Mouse (Mus musculus): ENCODE results near the gene Ndufaf2. TPM values are rescaled to one million over a fixed set of nuclear protein-coding genes. Genes with fewer than 3 reads are reported as not detected.

The Ndufaf2 gene
- total RNA-seq, 1 experiment from 2014 or later = 47.8 TPM

DNA sequence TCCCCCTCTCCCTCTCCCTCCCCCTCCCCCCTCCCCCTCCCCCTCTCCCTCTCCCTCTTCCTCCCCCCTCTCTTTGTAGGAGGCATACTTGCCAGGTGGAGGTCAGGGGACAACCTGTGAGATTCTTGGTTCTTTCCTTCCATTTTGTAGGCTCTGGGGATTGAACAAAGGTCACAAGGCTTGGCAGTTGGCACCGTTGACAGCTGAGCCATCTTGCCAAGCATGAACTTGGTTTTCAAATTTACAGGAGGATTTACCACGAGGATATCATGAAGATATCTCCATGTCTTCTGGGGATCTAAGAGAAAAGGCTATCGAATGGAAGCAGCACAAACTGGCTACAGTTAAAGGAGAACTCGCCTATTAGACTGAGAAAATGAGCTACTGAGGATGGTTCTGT lies 196.9 kb downstream of the Ndufaf2 start:
- ATAC-seq (replicated peaks in 1 of 2; ENCODE audit: insufficient read depth in 1 of 2, low FRiP score in 2 of 2, low TSS enrichment in 1 of 2, low read depth in 1 of 2, poor library complexity in 2 of 2, severe bottlenecking in 2 of 2) = no peak

DNA sequence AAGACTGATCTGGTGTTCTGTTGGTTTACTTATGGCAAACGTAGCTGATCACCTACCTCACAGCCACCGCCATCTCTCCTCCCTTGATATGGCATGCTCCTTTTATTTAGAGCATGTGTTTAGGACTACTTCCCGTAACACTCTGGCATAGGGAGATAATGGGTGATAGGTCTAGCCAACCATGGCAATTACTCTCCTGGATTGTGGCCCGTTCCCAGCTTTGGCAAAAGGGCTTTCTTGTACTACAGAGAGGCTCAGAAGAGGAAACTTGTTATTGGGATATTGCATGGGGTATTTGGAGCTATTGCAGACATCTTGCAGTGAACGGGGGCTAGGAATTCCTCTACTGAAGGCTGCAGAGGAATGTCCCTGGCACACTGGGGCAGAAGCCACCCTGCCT lies 197.9 kb downstream of the Ndufaf2 start:
- no peak for ATAC-seq (replicated peaks in 1 of 2; ENCODE audit: insufficient read depth in 1 of 2, low FRiP score in 2 of 2, low TSS enrichment in 1 of 2, low read depth in 1 of 2, poor library complexity in 2 of 2, severe bottlenecking in 2 of 2)

DNA sequence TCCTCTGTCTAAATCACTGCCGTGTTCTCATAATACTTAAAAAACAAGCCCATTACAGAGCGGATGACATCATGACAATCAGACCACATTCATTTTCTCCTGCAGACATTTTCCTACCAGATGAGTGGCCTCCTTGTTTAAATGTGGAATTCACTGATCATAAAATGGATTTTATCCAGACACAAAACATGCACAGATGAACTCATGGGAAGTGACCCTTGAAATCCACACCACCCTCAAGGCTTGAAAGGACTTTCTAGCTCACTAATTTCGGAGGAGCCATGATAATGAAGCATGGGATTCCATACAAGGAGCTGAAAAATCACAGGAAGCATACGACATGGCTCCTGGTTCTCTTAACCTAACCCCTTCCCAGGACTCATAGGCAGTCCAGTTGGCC lies 198.5 kb downstream of the Ndufaf2 start:
- ATAC-seq (replicated peaks in 1 of 2; ENCODE audit: insufficient read depth in 1 of 2, low FRiP score in 2 of 2, low TSS enrichment in 1 of 2, low read depth in 1 of 2, poor library complexity in 2 of 2, severe bottlenecking in 2 of 2) = no peak

DNA sequence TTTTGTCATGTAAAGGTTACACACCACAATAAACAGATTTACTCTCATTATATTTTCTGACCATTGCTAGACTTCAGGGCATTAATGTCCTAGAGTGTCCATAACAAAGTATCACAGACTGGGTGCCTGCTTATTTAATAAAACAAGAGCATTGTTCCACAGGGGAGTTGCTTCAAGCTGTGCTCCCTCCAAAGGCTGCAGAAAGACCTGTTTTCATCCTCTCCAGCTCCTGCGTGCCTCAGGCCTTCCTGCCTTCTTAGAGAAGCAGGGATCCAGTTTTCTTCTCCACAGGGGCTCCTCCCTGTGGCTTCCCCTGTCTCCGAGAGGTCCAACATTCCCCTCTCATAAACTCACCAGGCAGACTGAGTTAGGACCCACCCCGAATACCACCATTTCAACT lies 202.2 kb downstream of the Ndufaf2 start:
- no peak for ATAC-seq (replicated peaks in 1 of 2; ENCODE audit: insufficient read depth in 1 of 2, low FRiP score in 2 of 2, low TSS enrichment in 1 of 2, low read depth in 1 of 2, poor library complexity in 2 of 2, severe bottlenecking in 2 of 2)

DNA sequence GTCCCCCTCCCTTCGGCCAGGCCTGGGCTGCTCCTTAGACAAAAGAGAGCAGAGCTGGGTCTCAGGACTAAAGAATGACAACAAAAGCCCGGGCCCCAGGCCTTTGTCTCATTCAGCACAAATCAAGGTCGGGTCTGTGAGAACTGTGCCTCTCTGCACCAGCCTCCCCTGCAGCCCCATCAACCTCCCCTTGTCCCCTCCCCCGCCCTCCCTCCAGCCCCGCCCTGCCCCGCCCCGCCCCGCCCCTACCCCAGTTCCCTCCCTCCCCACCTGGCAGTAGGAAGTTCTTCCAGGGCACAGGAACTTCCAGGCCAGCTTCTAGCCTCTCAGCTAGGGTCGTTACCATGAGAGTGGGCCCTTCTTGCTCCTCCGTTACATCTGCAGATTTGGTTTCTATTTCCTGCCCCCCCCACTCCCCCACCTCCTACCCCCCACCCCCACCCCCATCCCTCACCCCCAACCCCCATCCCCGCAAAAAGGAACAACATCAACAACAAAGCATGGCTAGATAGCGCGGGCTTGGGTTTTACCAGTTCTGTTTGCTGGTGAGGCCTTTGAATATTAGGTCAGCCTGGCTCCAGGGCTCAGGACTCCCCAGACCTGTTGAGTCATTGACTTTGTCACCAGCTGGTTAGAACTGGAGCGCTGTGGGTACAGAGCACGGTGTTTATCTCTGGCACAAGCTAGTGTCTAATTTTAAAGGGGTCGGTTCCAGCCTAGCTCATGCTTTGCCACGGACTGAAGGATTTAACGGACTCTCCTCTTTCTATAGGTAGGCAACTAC lies 202.9 kb downstream of the Ndufaf2 start:
- peak; percentile 46 to 49; a peak in 2 of 4 replicates for ATAC-seq (replicated peaks in 1 of 2; ENCODE audit: insufficient read depth in 1 of 2, low FRiP score in 2 of 2, low TSS enrichment in 1 of 2, low read depth in 1 of 2, poor library complexity in 2 of 2, severe bottlenecking in 2 of 2)

DNA sequence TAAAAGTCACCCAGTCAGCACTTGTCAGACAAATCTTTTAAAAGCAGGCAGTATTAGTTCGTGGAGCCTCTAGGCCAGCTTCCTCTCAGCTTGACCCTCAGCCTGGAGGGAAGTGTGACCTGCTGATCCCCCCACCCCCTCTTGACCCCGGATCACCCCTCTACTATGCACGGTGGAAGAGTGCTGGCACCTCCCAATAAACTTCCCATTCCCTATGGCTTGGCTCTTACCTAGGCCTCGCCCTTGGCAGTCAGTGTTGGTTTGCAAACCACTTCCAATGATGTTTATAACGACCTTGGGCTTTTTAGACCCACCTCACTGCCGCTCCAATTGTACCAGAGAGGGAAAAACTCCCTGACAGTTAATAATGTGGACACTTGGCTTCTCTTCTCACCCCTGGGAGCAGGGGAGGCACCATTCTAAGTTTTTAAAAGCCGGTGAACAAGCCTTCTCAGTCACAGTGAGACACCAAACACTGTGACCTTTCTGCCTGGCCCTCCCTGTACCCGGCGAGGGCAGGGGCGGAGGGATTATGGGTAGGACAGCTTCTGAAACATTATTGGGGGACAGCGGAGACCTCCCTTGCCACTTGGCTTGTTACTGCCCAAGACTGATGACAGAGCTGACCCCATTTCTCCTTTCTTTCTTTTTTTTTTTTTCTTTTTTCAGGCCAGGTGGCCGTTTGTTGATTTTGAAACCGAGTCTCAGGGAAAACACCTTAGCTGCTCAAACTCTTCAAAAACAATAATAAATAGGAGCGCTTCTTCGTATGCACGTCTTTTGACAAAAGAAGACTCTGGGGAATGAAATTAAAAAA lies 203.8 kb downstream of the Ndufaf2 start:
- no peak for ATAC-seq (replicated peaks in 1 of 2; ENCODE audit: insufficient read depth in 1 of 2, low FRiP score in 2 of 2, low TSS enrichment in 1 of 2, low read depth in 1 of 2, poor library complexity in 2 of 2, severe bottlenecking in 2 of 2)

DNA sequence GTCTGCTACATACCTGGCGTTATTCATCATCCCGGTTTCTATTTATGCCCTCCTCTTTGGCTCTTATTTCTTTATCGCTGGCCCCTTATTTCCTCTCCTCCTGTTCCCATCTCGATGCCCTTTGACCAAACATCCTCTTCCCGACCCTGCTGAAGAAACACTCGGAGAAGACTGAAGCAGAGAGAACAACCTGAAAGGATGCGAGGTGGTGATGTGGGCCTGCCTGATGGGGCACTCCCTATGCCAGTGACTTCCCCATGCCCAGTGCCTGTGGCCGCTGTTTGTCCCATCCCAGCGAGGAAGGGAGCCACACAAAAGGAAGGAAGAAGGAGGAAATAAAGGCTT lies 204.4 kb downstream of the Ndufaf2 start:
- peak; percentile 16 to 50; a peak in 1 of 4 replicates for ATAC-seq (replicated peaks in 1 of 2; ENCODE audit: insufficient read depth in 1 of 2, low FRiP score in 2 of 2, low TSS enrichment in 1 of 2, low read depth in 1 of 2, poor library complexity in 2 of 2, severe bottlenecking in 2 of 2)

Other genes starting within 250 kb of the Ndufaf2 start
- gene Smim15, start 114.2 kb downstream of the Ndufaf2 start, total RNA-seq (2017) = 131 and 200 TPM in 2 replicates
- gene Ercc8, start 108 bp upstream of the Ndufaf2 start, total RNA-seq (2017) = 10.0 and 13.7 TPM in 2 replicates
- gene Elovl7, start 55.8 kb upstream of the Ndufaf2 start, total RNA-seq (2017) = 4.0 and 4.6 TPM in 2 replicates
- 16.1 and 19.9 TPM in 2 replicates for gene Depdc1b, start 157.7 kb upstream of the Ndufaf2 start, total RNA-seq (2017)

All from hematopoietic stem cell, adult 5-6 weeks (primary cell).